Mouse (Mus musculus) embryonic fibroblast, embryonic 13.5 days (primary cell): ENCODE results near the gene Itga1.

ENCODE experiments used
- CTCF ChIP-seq: IDR thresholded peaks from 2 replicates; pipeline ENCODE4 v1.5.1; 2011; ENCODE audit warnings: mild to moderate bottlenecking, control low read depth, low read length, moderate library complexity, borderline replicate concordance; ENCODE audit not compliant: insufficient read depth
- POLR2A ChIP-seq: IDR thresholded peaks from 2 replicates; pipeline ENCODE4 v1.6.1; 2011; ENCODE audit warnings: low read depth, mild to moderate bottlenecking, control low read depth, low read length, moderate library complexity

DNA sequence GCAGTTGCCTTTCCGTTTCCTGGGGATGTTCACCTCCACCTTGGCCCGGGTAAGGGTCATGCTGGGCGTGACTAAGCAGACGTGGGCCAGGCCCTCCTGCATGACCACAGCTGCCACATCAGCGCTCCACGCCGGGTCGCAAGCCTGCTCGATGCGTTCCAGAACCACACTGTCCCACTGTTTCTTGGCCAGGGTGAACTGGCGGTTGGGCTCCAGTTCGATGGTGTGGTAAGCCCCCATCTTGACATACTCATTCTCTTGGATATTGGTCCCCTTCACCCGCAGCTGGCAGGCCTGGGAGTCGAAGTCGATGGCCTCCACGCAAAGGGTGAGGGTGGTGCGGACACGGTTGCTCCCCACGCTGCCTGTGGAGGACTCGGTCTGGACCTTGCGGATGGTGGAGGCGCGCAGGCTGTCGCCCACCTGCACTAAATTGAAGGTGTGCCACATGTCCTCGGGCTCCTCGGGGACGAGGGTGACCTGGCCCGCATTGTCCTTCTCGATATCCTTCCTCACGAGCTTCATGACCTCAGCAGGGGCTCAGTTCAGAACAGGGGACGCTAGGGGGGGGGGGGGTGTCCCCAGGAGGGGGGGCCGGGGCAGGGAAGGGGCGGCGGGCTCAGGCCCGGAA, 12.3 kb downstream of the Itga1 start:
- TF ChIP-seq CTCF (no peak), POLR2A (peak; percentile 62)
